Mouse (Mus musculus) cerebellum, adult 2 months (tissue): ENCODE measurements around the gene Mtcl1.

Experiments
- CTCF ChIP-seq: fragments of 200-500 bp; IDR thresholded peaks from 2 replicates; pipeline ENCODE4 v1.5.1; 2011; ENCODE audit warnings: low read depth, mild to moderate bottlenecking, control low read depth, low read length, moderate library complexity, borderline replicate concordance; ENCODE audit not compliant: insufficient read depth
- POLR2A ChIP-seq: fragments of 200-500 bp; IDR thresholded peaks from 2 replicates; pipeline ENCODE4 v1.6.1; 2011; ENCODE audit warnings: low read length, control low read depth, borderline replicate concordance; ENCODE audit not compliant: insufficient read depth

GRCm38 (mm10) chr17:66486576-66486975 is 37.0 kb upstream of the Mtcl1 start:
- TF ChIP-seq CTCF (no peak), POLR2A (no peak)
